Mouse (Mus musculus): ENCODE results near the gene Gm20920. TPM values are rescaled to one million over a fixed set of nuclear protein-coding genes. Genes with fewer than 3 reads are reported as not detected.

The Gm20920 gene
- not detected in 2 replicates for polyA plus RNA-seq (2015; fragmentation: Nextera tagmentation; extraction: Ambion mirVana)

GRCm38 (mm10) chrY:51851820-51852219, at the start of gene Gm20920:
Gene Gm20920 (plus strand): TSS chrY:51852120.

